Mouse (Mus musculus) MEL (cell line): ENCODE measurements around the gene Ltk. TPM values are rescaled to one million over a fixed set of nuclear protein-coding genes. Genes with fewer than 3 reads are reported as not detected.

Experiments used
- DNase-seq: peaks from one replicate; pipeline ENCODE4 v3.0.0; 2011; ENCODE audit warnings: low read depth, low spot score
- H3K27ac ChIP-seq: 2 replicates; pipeline ENCODE4 v1.5.1; 2012; ENCODE audit warnings: low read depth, mild to moderate bottlenecking, control low read depth, low read length, moderate library complexity; ENCODE audit not compliant: control insufficient read depth
- H3K27me3 ChIP-seq, 2 experiments: fragments of 150-350 bp in 1 of 2; sonication (generic) in 1 of 2; 2 replicates each; pipeline ENCODE4 v1.6.1; 2012; ENCODE audit warnings: low read length in 2 of 2, mild to moderate bottlenecking in 2 of 2, improper control_type of control experiment in 1 of 2, moderate library complexity in 1 of 2; ENCODE audit not compliant: insufficient read depth in 2 of 2, control insufficient read depth in 1 of 2
- H3K36me3 ChIP-seq, 2 experiments: 2 replicates each; pipeline ENCODE4 v1.6.1; 2012 to 2014; ENCODE audit warnings: low read length in 2 of 2, improper control_type of control experiment in 1 of 2, inconsistent platforms in 1 of 2, mild to moderate bottlenecking in 1 of 2; ENCODE audit not compliant: insufficient read depth in 2 of 2, control insufficient read depth in 1 of 2
- H3K4me1 ChIP-seq, 2 experiments: fragments of 150-350 bp in 1 of 2; sonication (generic) in 1 of 2; 2 replicates each; pipeline ENCODE4 v1.6.1; 2012; ENCODE audit warnings: low read length in 2 of 2, improper control_type of control experiment in 1 of 2, mild to moderate bottlenecking in 1 of 2; ENCODE audit not compliant: insufficient read depth in 2 of 2, control insufficient read depth in 1 of 2
- H3K4me3 ChIP-seq, 2 experiments: fragments of 150-350 bp in 1 of 2; sonication (generic) in 1 of 2; 2 replicates each; pipeline ENCODE4 v1.5.1; 2012; ENCODE audit warnings: low read depth in 2 of 2, low read length in 2 of 2, mild to moderate bottlenecking in 2 of 2, moderate library complexity in 2 of 2, control low read depth in 1 of 2, improper control_type of control experiment in 1 of 2; ENCODE audit not compliant: control insufficient read depth in 1 of 2, insufficient read depth in 1 of 2
- H3K79me2 ChIP-seq: 2 replicates; pipeline ENCODE4 v1.6.1; 2012; ENCODE audit warnings: mild to moderate bottlenecking, low read length, moderate library complexity; ENCODE audit not compliant: control insufficient read depth, poor library complexity, insufficient read depth
- H3K9ac ChIP-seq: 2 replicates; pipeline ENCODE4 v1.6.1; 2012; ENCODE audit warnings: low read depth, mild to moderate bottlenecking, control low read depth, low read length, moderate library complexity; ENCODE audit not compliant: control insufficient read depth, poor library complexity, severe bottlenecking
- H3K9me3 ChIP-seq: fragments of 150-350 bp; sonication (generic); replicated peaks from 2 replicates; pipeline ENCODE4 v1.6.1; 2012; ENCODE audit warnings: mild to moderate bottlenecking, low read length, improper control_type of control experiment, moderate library complexity; ENCODE audit not compliant: insufficient read depth
- E2F4 ChIP-seq: IDR thresholded peaks from 2 replicates; pipeline ENCODE4 v1.6.1; 2011; ENCODE audit warnings: low read depth, low read length, improper control_type of control experiment, borderline replicate concordance
- ELF1 ChIP-seq: IDR thresholded peaks from 2 replicates; pipeline ENCODE4 v1.6.1; 2014; ENCODE audit warnings: low read depth, mild to moderate bottlenecking, inconsistent platforms, low read length, improper control_type of control experiment, moderate library complexity
- ETS1 ChIP-seq: IDR thresholded peaks from 2 replicates; pipeline ENCODE4 v1.6.1; 2012; ENCODE audit warnings: low read depth, mild to moderate bottlenecking, inconsistent platforms, low read length, improper control_type of control experiment, moderate library complexity
- GABPA ChIP-seq: IDR thresholded peaks from 2 replicates; pipeline ENCODE4 v1.6.1; 2012; ENCODE audit warnings: low read depth, mild to moderate bottlenecking, inconsistent platforms, low read length, improper control_type of control experiment, moderate library complexity
- GATA1 ChIP-seq: IDR thresholded peaks from 2 replicates; pipeline ENCODE4 v1.6.1; 2011; ENCODE audit warnings: low read depth, low read length, improper control_type of control experiment
- HCFC1 ChIP-seq: IDR thresholded peaks from 2 replicates; pipeline ENCODE4 v1.6.1; 2012; ENCODE audit warnings: low read depth, mild to moderate bottlenecking, inconsistent platforms, low read length, improper control_type of control experiment, moderate library complexity
- MAX ChIP-seq: IDR thresholded peaks from 2 replicates; pipeline ENCODE4 v1.6.1; 2011; ENCODE audit warnings: low read length, improper control_type of control experiment
- MAZ ChIP-seq: IDR thresholded peaks from 2 replicates; pipeline ENCODE4 v1.6.1; 2012; ENCODE audit warnings: low read depth, mild to moderate bottlenecking, inconsistent platforms, low read length, improper control_type of control experiment
- MXI1 ChIP-seq: IDR thresholded peaks from 2 replicates; pipeline ENCODE4 v1.6.1; 2011; ENCODE audit warnings: mild to moderate bottlenecking, low read depth, low read length, improper control_type of control experiment
- MYB ChIP-seq: IDR thresholded peaks from 2 replicates; pipeline ENCODE4 v1.6.1; 2011; ENCODE audit warnings: mild to moderate bottlenecking, low read depth, low read length, improper control_type of control experiment
- POLR2A ChIP-seq, 2 experiments: IDR thresholded peaks; 2 replicates each; pipeline ENCODE4 v1.6.1; 2011 to 2012; ENCODE audit warnings: low read length in 2 of 2, mild to moderate bottlenecking in 2 of 2, control low read depth in 1 of 2, improper control_type of control experiment in 1 of 2, low read depth in 1 of 2, moderate library complexity in 1 of 2; ENCODE audit not compliant: control insufficient read depth in 1 of 2, insufficient read depth in 1 of 2, poor library complexity in 1 of 2
- RCOR1 ChIP-seq: IDR thresholded peaks from 2 replicates; pipeline ENCODE4 v1.6.1; 2012; ENCODE audit warnings: low read depth, mild to moderate bottlenecking, inconsistent platforms, low read length, improper control_type of control experiment
- SIN3A ChIP-seq: IDR thresholded peaks from 2 replicates; pipeline ENCODE4 v1.6.1; 2012; ENCODE audit warnings: low read length, improper control_type of control experiment, inconsistent platforms
- SMC3 ChIP-seq: IDR thresholded peaks from 2 replicates; pipeline ENCODE4 v1.6.1; 2011; ENCODE audit warnings: low read depth, low read length, improper control_type of control experiment
- TCF12 ChIP-seq: IDR thresholded peaks from 2 replicates; pipeline ENCODE4 v1.6.1; 2014; ENCODE audit warnings: low read depth, mild to moderate bottlenecking, inconsistent platforms, low read length, improper control_type of control experiment, moderate library complexity
- USF1 ChIP-seq: IDR thresholded peaks from 2 replicates; pipeline ENCODE4 v1.6.1; 2014; ENCODE audit warnings: low read depth, mild to moderate bottlenecking, inconsistent platforms, low read length, improper control_type of control experiment, moderate library complexity
- ZC3H11A ChIP-seq: IDR thresholded peaks from 2 replicates; pipeline ENCODE4 v1.6.1; 2012; ENCODE audit warnings: low read depth, mild to moderate bottlenecking, inconsistent platforms, low read length, improper control_type of control experiment
- polyA plus RNA-seq, 2 experiments: library from polyadenylated mRNA; stranded (reverse) in 1 of 2; unstranded in 1 of 2; fragments of >175 nt in 1 of 2; fragments of >200 nt in 1 of 2; gene quantifications; 2 replicates each; pipeline versions ENCODE4 v1.2.1 to v1.2.4; 2012; ENCODE audit warnings: low replicate concordance in 2 of 2, low read depth in 1 of 2; ENCODE audit not compliant: insufficient read length in 2 of 2, insufficient read depth in 1 of 2, missing spikeins in 1 of 2
- total RNA-seq: library from RNA; depleted of rRNA; stranded (reverse); fragments of 300-350 nt; gene quantifications from 2 replicates; pipeline ENCODE4 v1.2.3, GENCODE M21; 2012

Gene Ltk
- total and polyA plus RNA-seq, 3 experiments: 0.23 to 2.5 TPM; not detected in 1

GRCm38 (mm10) chr2:119805536-119805935, 45.3 kb upstream of the Ltk start:
- DNase-seq: no peak
- no peak overlapping the region for H3K27ac ChIP-seq
- no peak for TF ChIP-seq RCOR1
- H3K9ac ChIP-seq: no peak overlapping the region
- peaks cover 0 to 1% of the 10 kb centered on the region in 2 experiments; a peak in 2 of 4 replicates for H3K4me1 ChIP-seq
- no peaks in the 10 kb centered on the region for H3K79me2 ChIP-seq
- no peak overlapping the region for H3K4me3 ChIP-seq
- no peaks in the 10 kb centered on the region for H3K36me3 ChIP-seq
- no peaks in the 10 kb centered on the region for H3K27me3 ChIP-seq
- no peaks in the 10 kb centered on the region for H3K9me3 ChIP-seq

GRCm38 (mm10) chr2:119804776-119805175, 44.5 kb upstream of the Ltk start:
- Histone ChIP-seq H3K79me2 (peaks cover 1% of the 10 kb centered on the region; the same call in 1 of the 2 replicates), H3K9me3 (no peaks in the 10 kb centered on the region), H3K9ac (no peak overlapping the region)
- TF ChIP-seq TCF12 (no peak), MYB (no peak)
- TF ChIP-seq, all 39 proteins: peak for 0
- no peak overlapping the region for H3K4me3 ChIP-seq
- H3K27ac ChIP-seq: no peak overlapping the region
- peaks cover 0 to 2% of the 10 kb centered on the region in 2 experiments; a peak in 2 of 4 replicates for H3K4me1 ChIP-seq
- DNase-seq: no peak
- no peaks in the 10 kb centered on the region for H3K36me3 ChIP-seq
- no peaks in the 10 kb centered on the region for H3K27me3 ChIP-seq

GRCm38 (mm10) chr2:119804275-119804628, 44.0 kb upstream of the Ltk start:
- no peak for DNase-seq
- Histone ChIP-seq H3K4me1 (peaks cover 0 to 2% of the 10 kb centered on the region in 2 experiments; a peak in 2 of 4 replicates), H3K27ac (no peak overlapping the region), H3K36me3 (no peaks in the 10 kb centered on the region), H3K27me3 (no peaks in the 10 kb centered on the region), H3K79me2 (peaks cover 3% of the 10 kb centered on the region; the same call in 1 of the 2 replicates), H3K9ac (no peak overlapping the region), H3K9me3 (no peaks in the 10 kb centered on the region), H3K4me3 (no peak overlapping the region)
- no peak for TF ChIP-seq POLR2A (IDR thresholded peaks at IDR 0.05; ENCODE audit: control insufficient read depth in 1 of 2, insufficient read depth in 1 of 2, low read depth in 1 of 2, low read length in 2 of 2, poor library complexity in 1 of 2)
- TF ChIP-seq ZC3H11A: no peak
- TF ChIP-seq ETS1: no peak
- no peak for TF ChIP-seq MAZ
- no peak for TF ChIP-seq USF1
- no peak for TF ChIP-seq SMC3
- no peak for TF ChIP-seq TCF12
- TF ChIP-seq MXI1: no peak
- no peak for TF ChIP-seq ELF1
- no peak for TF ChIP-seq GABPA
- TF ChIP-seq SIN3A: no peak
- no peak for TF ChIP-seq RCOR1
- no peak for TF ChIP-seq MYB
- no peak for TF ChIP-seq E2F4
- TF ChIP-seq HCFC1: no peak
- no peak for TF ChIP-seq GATA1
- no peak for TF ChIP-seq MAX
